In the genomic region with DNA sequence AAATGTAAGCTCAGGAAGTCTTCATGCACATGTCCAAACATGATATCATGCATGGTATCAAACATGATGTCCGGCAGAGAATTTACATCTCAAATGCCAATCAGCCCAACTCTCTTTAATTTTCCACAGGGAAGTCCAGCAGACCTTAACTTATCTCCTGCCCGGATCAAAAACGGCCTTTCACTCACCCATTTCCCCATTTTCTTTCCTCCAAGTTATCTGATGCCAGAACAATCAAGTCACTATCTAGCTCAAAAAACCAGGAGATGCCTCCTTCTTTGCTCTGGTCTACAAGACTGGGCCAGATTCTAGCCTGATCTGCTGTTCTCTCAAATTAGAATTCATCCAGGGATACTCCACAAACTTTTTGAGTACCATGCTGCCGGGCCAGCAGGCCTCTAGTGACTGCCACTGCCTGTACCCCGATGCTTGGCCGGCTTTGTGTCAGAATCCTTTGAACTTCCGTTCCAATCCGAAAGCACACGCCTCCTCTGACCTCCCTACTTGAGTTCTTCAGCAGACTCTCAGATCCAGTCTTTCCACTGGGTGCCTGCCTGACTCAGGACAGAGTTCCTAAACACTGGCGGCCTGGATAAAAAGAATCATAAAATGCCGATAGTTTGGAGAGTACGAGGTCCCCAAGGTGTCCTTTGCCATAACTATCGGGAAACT, we compare ENCODE assay signal across 8 mouse cellular contexts. TPM values are rescaled to one million over a fixed set of nuclear protein-coding genes. Genes with fewer than 3 reads are reported as not detected.
DNase-seq lines count a peak whose midpoint lies in the region; ATAC-seq and TF ChIP-seq lines count a peak whose summit lies in the region.

No protein-coding gene starts in this region.

- ATAC-seq in forebrain, embryonic 15.5 days (replicated peaks): no peak
- no peak for ATAC-seq in hindbrain, embryonic 13.5 days (ENCODE audit: low FRiP score)

- peak overlapping the region; percentile 83 for H3K27ac ChIP-seq in forebrain, embryonic 15.5 days (replicated peaks)
- peak overlapping the region; percentile 89 for H3K27ac ChIP-seq in hindbrain, embryonic 13.5 days
- peak overlapping the region; percentile 82 for H3K27ac ChIP-seq in liver, adult 2 months (replicated peaks; ENCODE audit: insufficient read depth, low read depth, low read length)

- peak; percentile 27 to 33 for DNase-seq in frontal cortex, postnatal 10 days (ENCODE audit: low spot score in 2 of 2)
- no peak for DNase-seq in frontal cortex, postnatal 25 days (ENCODE audit: low spot score in 2 of 2)
- peak; percentile 72 for DNase-seq in adipocyte (ENCODE audit: low spot score)
- peak; percentile 80 for DNase-seq in liver, adult 2 months (ENCODE audit: extremely low read depth, low read depth, low spot score)
- no peak for DNase-seq in frontal cortex, adult 2 months (ENCODE audit: extremely low spot score in 1 of 2, low spot score in 1 of 2)

- TF ChIP-seq POLR2A in liver, adult 2 months (IDR thresholded peaks at IDR 0.05; ENCODE audit: extremely low read depth, insufficient read depth, low read length): no peak
- no peak for TF ChIP-seq POLR2A in myocyte (IDR thresholded peaks at IDR 0.05; ENCODE audit: insufficient read length, low read depth)

- peak overlapping the region; percentile 55 for H3K9ac ChIP-seq in forebrain, embryonic 15.5 days (replicated peaks)
- peak overlapping the region; percentile 76 for H3K9ac ChIP-seq in hindbrain, embryonic 13.5 days
- peak overlapping the region; percentile 56 for H3K9ac ChIP-seq in liver, adult 2 months (ENCODE audit: low read depth, low read length)

- no peaks in the 10 kb centered on the region for H3K36me3 ChIP-seq in forebrain, embryonic 15.5 days
- no peaks in the 10 kb centered on the region for H3K36me3 ChIP-seq in hindbrain, embryonic 13.5 days
- no peaks in the 10 kb centered on the region for H3K36me3 ChIP-seq in liver, adult 2 months (ENCODE audit: control insufficient read depth, insufficient read depth, low read length)
- H3K36me3 ChIP-seq in myocyte (ENCODE audit: control insufficient read depth, insufficient read depth): no peaks in the 10 kb centered on the region

- H3K4me3 ChIP-seq in forebrain, embryonic 15.5 days: peak overlapping the region; percentile 100
- peak overlapping the region; percentile 94 for H3K4me3 ChIP-seq in hindbrain, embryonic 13.5 days
- no peak overlapping the region for H3K4me3 ChIP-seq in liver, adult 2 months (ENCODE audit: insufficient read depth, low read depth, low read length)
- H3K4me3 ChIP-seq in myocyte: peak overlapping the region; percentile 29

- H3K27me3 ChIP-seq in forebrain, embryonic 15.5 days: no peaks in the 10 kb centered on the region
- no peaks in the 10 kb centered on the region for H3K27me3 ChIP-seq in hindbrain, embryonic 13.5 days
- no peaks in the 10 kb centered on the region for H3K27me3 ChIP-seq in liver, adult 2 months (ENCODE audit: control insufficient read depth, insufficient read depth, low read length)
- no peaks in the 10 kb centered on the region for H3K27me3 ChIP-seq in myocyte (ENCODE audit: control insufficient read depth, insufficient read depth, insufficient read length)

- 13% methylated on average over 13 of the region's 13 CpGs for WGBS in forebrain, embryonic 15.5 days
- WGBS in hindbrain, embryonic 13.5 days: 12% methylated on average over 13 of the region's 13 CpGs
- 14% methylated on average over 13 of the region's 13 CpGs for WGBS in liver, adult 2 months

- H3K4me1 ChIP-seq in forebrain, embryonic 15.5 days: peaks cover 46% of the 10 kb centered on the region
- peaks cover 48% of the 10 kb centered on the region for H3K4me1 ChIP-seq in hindbrain, embryonic 13.5 days (replicated peaks)
- peaks cover 13% of the 10 kb centered on the region for H3K4me1 ChIP-seq in liver, adult 2 months (ENCODE audit: control insufficient read depth, insufficient read depth, low read length)

- H3K79me2 ChIP-seq in liver, adult 2 months (ENCODE audit: control insufficient read depth, insufficient read depth, low read length): peaks cover 18% of the 10 kb centered on the region; the same call in 1 of the 2 replicates
- H3K79me2 ChIP-seq in myocyte (ENCODE audit: control insufficient read depth, insufficient read depth): no peaks in the 10 kb centered on the region

- no peak for TF ChIP-seq CTCF in liver, adult 2 months (IDR thresholded peaks at IDR 0.05; ENCODE audit: low read depth, low read length)

- peak overlapping the region; percentile 73 for H3K4me2 ChIP-seq in forebrain, embryonic 15.5 days (replicated peaks)
- peak overlapping the region; percentile 71 for H3K4me2 ChIP-seq in hindbrain, embryonic 13.5 days
- H3K4me2 ChIP-seq in myocyte (ENCODE audit: low read depth): peak overlapping the region; percentile 99

- no peaks in the 10 kb centered on the region for H3K9me3 ChIP-seq in forebrain, embryonic 15.5 days
- no peaks in the 10 kb centered on the region for H3K9me3 ChIP-seq in hindbrain, embryonic 13.5 days

- H3ac ChIP-seq in myocyte (ENCODE audit: control insufficient read depth, insufficient read length): no peak overlapping the region

TF ChIP-seq in myocyte, 11 proteins besides CTCF, POLR2A, EP300 and RAD21:
- TF ChIP-seq MYOD1 (IDR thresholded peaks at IDR 0.05; ENCODE audit: control insufficient read depth in 1 of 3, insufficient read length in 2 of 3, low read depth in 2 of 3) (no peak), MYOG (IDR thresholded peaks at IDR 0.05; ENCODE audit: control insufficient read depth in 1 of 3, insufficient read depth in 1 of 3, insufficient read length in 2 of 3, low read depth in 2 of 3) (no peak), E2F4 (IDR thresholded peaks at IDR 0.05; ENCODE audit: insufficient read depth) (no peak), SRF (IDR thresholded peaks at IDR 0.05; ENCODE audit: control insufficient read depth, insufficient read length, low read depth) (no peak), REST (IDR thresholded peaks at IDR 0.05; ENCODE audit: insufficient read depth, insufficient read length) (no peak), USF1 (IDR thresholded peaks at IDR 0.05; ENCODE audit: low read depth) (no peak), POLR2AphosphoS2 (IDR thresholded peaks at IDR 0.05; ENCODE audit: insufficient read length, low read depth) (no peak), CEBPB (IDR thresholded peaks at IDR 0.05; ENCODE audit: insufficient read depth, poor library complexity, severe bottlenecking) (no peak), MAX (IDR thresholded peaks at IDR 0.05; ENCODE audit: low read depth) (no peak), TCF12 (IDR thresholded peaks at IDR 0.05; ENCODE audit: insufficient read depth, poor library complexity, severe bottlenecking) (no peak), TCF3 (IDR thresholded peaks at IDR 0.05; ENCODE audit: insufficient read length, low read depth) (no peak)
TF ChIP-seq in myocyte: peak in this region for 0.

RNA-seq across cellular contexts. Expression of a gene that starts 0.9 kb away (rescaled TPM):
- polyA plus RNA-seq in forebrain, embryonic 15.5 days (2015; fragmentation: Nextera tagmentation; extraction: Ambion mirVana): 5.7 and 6.1 TPM in 2 replicates
- 7.0 and 7.1 TPM in 2 replicates for polyA plus RNA-seq in hindbrain, embryonic 13.5 days (2015; fragmentation: Nextera tagmentation; extraction: Ambion mirVana)
- 7.0 and 7.2 TPM in 2 replicates for total RNA-seq in liver, adult 2 months (2014; rRNA removed)
- polyA plus RNA-seq in liver, adult 2 months (2012; rRNA removed): 10.5 and 11.0 TPM in 2 replicates
- 1.7 TPM for polyA plus RNA-seq in myocyte (2012; fragmentation: generic; extraction: Trizol)
- 34.3 and 41.8 TPM in 2 replicates for polyA plus RNA-seq in frontal cortex, adult 2 months (2012; rRNA removed)

RNA-seq across cellular contexts. Expression of a gene that starts 36.5 kb away (rescaled TPM):
- 136 TPM in 2 replicates for polyA plus RNA-seq in forebrain, embryonic 15.5 days (2015; fragmentation: Nextera tagmentation; extraction: Ambion mirVana)
- 142 and 145 TPM in 2 replicates for polyA plus RNA-seq in hindbrain, embryonic 13.5 days (2015; fragmentation: Nextera tagmentation; extraction: Ambion mirVana)
- 6.5 and 8.4 TPM in 2 replicates for total RNA-seq in liver, adult 2 months (2014; rRNA removed)
- 73.7 and 104 TPM in 2 replicates for polyA plus RNA-seq in liver, adult 2 months (2012; rRNA removed)
- polyA plus RNA-seq in myocyte (2012; fragmentation: generic; extraction: Trizol): 47.5 TPM
- 145 and 160 TPM in 2 replicates for polyA plus RNA-seq in frontal cortex, adult 2 months (2012; rRNA removed)

RNA-seq across cellular contexts. Expression of a gene that starts 40.4 kb away (rescaled TPM):
- 3.5 and 4.2 TPM in 2 replicates for polyA plus RNA-seq in forebrain, embryonic 15.5 days (2015; fragmentation: Nextera tagmentation; extraction: Ambion mirVana)
- polyA plus RNA-seq in hindbrain, embryonic 13.5 days (2015; fragmentation: Nextera tagmentation; extraction: Ambion mirVana): 9.0 and 9.6 TPM in 2 replicates
- total RNA-seq in liver, adult 2 months (2014; rRNA removed): not detected in 2 replicates
- polyA plus RNA-seq in liver, adult 2 months (2012; rRNA removed): not detected in 2 replicates
- polyA plus RNA-seq in myocyte (2012; fragmentation: generic; extraction: Trizol): 0.10 TPM
- polyA plus RNA-seq in frontal cortex, adult 2 months (2012; rRNA removed): 22.7 and 23.6 TPM in 2 replicates

RNA-seq across cellular contexts. Expression of a gene that starts 41.3 kb away (rescaled TPM):
- polyA plus RNA-seq in forebrain, embryonic 15.5 days (2015; fragmentation: Nextera tagmentation; extraction: Ambion mirVana): 0.23 and 0.24 TPM in 2 replicates
- polyA plus RNA-seq in hindbrain, embryonic 13.5 days (2015; fragmentation: Nextera tagmentation; extraction: Ambion mirVana): 0.53 and 0.56 TPM in 2 replicates
- not detected in 2 replicates for total RNA-seq in liver, adult 2 months (2014; rRNA removed)
- not detected in 2 replicates for polyA plus RNA-seq in liver, adult 2 months (2012; rRNA removed)
- 0.04 TPM for polyA plus RNA-seq in myocyte (2012; fragmentation: generic; extraction: Trizol)
- 0.38 and 0.46 TPM in 2 replicates for polyA plus RNA-seq in frontal cortex, adult 2 months (2012; rRNA removed)

RNA-seq across cellular contexts. Expression of a gene that starts 52.7 kb away (rescaled TPM):
- polyA plus RNA-seq in forebrain, embryonic 15.5 days (2015; fragmentation: Nextera tagmentation; extraction: Ambion mirVana): 25.9 and 26.4 TPM in 2 replicates
- 22.8 and 23.4 TPM in 2 replicates for polyA plus RNA-seq in hindbrain, embryonic 13.5 days (2015; fragmentation: Nextera tagmentation; extraction: Ambion mirVana)
- 0.74 and 1.2 TPM in 2 replicates for total RNA-seq in liver, adult 2 months (2014; rRNA removed)
- polyA plus RNA-seq in liver, adult 2 months (2012; rRNA removed): 2.2 and 2.5 TPM in 2 replicates
- polyA plus RNA-seq in myocyte (2012; fragmentation: generic; extraction: Trizol): 75.4 TPM
- polyA plus RNA-seq in frontal cortex, adult 2 months (2012; rRNA removed): 32.4 and 34.4 TPM in 2 replicates

Comparison
In these comparisons a context has a peak if more than half of its experiments do, and no peak if none do; other contexts are left out.
1. DNase-seq: peak in frontal cortex, postnatal 10 days (2 of 2), adipocyte (single experiment) and liver, adult 2 months (single experiment); none in frontal cortex, postnatal 25 days (0 of 2) and frontal cortex, adult 2 months (0 of 2).
2. Peak in every context shown above with its lines, with median percentiles within 50 percentile points of each other: H3K27ac ChIP-seq, H3K4me2 ChIP-seq and H3K9ac ChIP-seq.